Mouse (Mus musculus): ENCODE measurements around the gene Morn4.
A peak's percentile ranks its signal among the peaks of the same experiment; 100 is the strongest.

Morn4 gene

DNA sequence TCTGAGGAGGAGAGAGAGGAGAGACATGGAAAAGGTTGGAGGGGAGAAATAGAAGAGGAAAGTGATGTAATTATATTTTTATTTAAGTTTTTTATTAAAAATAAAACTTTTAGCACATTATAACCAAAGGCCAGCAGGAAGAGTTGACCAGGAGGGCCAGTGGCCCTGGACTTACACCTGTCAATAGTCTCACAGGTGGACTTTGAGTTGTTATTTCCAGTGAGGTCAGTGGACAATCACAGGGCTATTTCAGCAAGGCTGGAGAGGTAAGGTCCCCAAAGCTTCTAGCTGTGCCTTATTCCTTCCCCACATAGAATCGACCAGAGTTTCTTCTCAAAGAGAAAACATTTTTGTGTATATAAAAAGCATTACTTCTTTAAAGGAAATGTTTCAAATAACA is 35.9 kb downstream of the Morn4 start:
- DNase-seq (ENCODE audit: extremely low spot score, low read depth, low spot score): no peak

DNA sequence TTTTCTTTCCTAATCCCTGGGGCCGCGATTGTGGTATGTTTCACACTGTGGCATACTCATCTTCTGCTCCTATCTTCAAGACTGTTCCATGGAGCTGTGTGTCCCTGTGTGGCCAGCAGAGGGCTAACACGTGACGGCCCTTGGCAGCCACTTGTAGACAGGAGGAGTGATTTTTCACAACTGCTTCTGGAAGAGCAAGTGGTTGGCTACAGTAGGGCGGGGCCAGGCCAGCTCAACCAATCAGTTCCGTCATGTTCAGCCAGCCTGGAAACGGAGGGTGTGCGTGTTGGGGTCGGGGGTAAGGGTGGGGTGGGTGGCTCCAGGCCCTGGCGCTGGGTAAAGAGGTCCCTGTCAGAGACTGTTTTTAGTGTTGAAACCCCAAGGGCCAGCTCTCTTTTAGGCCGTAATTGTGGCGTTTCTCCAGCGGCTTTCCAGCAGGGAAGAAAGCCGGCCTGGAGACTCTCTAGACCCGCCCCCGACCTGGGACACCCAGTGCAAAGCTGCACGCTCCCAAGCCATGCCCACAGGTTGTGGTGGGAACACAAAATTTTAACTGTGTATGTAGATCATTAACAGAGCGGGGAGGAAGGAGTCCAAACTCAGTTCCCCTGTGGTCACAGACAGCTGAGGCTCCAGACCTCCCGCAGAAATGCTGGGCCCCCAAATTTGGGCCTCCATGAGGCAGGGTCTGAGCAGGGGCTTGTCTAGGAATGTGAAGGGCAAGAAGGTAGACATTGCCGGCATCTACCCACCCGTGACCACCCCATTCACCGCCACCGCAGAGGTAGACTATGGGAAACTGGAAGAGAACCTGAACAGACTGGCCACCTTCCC is 40.7 kb downstream of the Morn4 start, which contains the start of gene Hoga1:
Gene Hoga1 (plus strand): TSS at position 342 of the 834 bp plus-strand sequence.
- DNase-seq (ENCODE audit: extremely low spot score, low read depth, low spot score): peak; percentile 35

DNA sequence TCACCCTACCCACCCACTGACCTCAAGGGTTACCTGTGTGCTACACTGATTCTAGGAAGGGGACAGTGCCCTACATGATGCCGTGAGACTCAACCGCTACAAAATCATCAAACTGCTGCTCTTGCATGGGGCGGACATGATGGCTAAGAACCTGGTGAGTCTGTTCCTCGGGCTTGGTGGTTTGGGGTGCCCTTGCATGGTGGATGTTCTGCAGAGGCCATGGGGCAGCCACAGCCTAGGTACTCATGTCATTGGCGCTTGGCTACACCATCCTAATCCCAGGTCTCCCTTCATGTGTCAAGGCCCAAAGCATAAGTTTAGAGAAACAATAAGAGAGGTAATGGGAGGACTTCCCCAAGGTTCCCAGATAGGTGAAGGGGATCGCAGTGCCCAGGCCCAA is 42.2 kb downstream of the Morn4 start:
- no peak for DNase-seq (ENCODE audit: extremely low spot score, low read depth, low spot score)

DNA sequence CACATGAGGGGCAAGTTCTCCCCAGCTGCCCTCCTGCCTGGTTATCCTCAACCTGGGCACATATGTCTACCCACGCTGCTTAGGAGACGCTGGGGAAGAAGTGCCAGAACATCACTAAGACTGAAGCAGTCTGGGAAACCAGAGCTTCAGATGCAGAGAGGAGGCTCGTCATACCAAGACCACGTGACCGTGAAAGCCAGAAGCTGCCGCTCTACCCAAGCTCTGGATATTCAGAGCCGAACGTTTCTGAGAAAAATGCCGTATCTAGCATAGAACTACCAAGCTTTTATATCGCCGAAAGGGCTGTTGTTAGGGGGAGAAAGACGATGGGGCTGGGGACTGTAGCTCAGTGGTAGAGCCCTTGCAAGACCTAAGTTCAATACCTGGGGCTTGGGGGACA is 47.8 kb downstream of the Morn4 start:
- no peak for DNase-seq (ENCODE audit: extremely low spot score, low read depth, low spot score)

DNA sequence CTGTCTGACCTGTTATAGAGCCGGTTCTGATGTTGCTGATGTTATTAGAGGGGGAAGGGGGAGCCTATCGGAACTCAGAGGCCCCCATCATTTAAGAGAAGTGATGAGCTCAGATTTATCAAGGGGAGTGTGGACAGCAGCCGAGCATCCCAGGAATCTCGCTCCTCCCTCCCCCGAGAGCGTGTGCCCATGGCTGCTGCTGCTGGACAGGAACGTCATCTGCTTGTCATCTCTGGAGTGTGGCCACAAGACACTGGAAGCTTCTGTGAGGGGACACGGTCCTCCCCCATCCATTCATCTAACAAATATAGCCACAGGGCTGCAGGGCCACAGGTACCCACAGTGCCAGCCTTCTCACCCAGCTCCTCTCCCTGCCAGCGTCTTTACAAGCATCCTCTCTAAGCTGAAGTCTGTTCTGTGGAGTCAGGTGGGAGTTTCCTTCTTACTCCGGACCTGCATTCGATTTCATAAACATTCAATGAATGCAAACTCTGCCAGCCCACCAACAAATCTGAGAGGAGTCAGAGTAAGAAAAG is 48.9 kb downstream of the Morn4 start:
- DNase-seq (ENCODE audit: extremely low spot score, low read depth, low spot score): no peak

DNA sequence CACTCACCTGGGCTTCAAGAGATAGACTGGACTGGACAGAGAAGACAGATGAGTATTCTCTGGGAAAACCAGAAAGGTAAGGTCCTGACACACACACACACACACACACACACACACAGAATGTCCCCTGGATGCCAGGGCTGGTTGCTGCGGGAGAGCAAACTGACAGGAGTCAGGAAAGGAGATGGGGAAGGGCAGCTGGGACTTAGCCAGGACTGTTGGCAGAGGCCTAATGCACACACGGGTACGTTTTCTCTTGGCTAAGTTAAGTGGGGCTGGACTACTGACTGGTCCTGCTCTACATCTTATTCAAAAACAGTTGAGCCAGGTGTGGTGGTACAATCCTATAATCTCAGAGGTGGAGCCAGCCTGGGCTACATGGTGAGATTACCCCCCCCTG is 49.8 kb downstream of the Morn4 start:
- DNase-seq (ENCODE audit: extremely low spot score, low read depth, low spot score): no peak

DNA sequence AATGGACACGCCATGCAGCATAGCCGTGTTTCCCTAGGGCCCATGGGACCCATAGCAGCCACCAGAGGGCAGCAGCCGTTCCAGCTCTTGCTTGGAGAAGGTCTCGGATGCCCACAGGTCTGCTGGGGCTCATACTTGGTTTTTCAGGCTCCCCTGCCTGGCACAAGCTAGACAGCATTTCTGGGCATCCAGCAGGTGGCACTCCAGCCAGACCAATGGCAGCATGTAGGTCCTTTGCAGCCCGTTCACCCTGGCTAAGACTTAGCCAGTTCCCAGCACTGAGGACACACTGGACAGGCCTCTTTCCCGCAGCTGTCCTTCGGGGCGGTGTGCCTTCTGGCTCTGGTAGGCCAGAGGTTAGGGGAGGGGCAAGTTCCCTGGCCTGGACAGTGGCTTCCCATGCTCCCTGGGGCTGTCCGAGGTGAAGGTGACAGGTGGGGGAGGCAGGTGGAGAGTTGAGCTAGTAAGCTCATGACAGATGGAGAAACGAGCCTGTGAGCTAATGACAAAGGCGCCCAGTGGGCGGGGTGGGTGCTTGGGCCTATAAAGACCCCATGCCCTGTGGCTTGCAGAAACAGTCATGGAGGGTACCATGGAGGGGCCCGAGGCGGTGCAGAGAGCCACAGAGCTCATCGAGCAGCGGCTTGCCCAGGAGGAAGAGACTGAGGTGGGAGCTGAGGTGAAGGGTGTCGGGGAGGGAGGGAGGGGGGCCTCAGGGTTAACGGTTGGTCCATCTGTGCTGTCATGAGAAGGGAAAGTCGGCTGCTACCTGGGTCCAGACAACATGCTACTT is 50.5 kb downstream of the Morn4 start, which contains the start of gene Ankrd2:
Gene Ankrd2 (plus strand): TSS at position 545 of the 793 bp plus-strand sequence.
- peak; percentile 28 for DNase-seq (ENCODE audit: extremely low spot score, low read depth, low spot score)

DNA sequence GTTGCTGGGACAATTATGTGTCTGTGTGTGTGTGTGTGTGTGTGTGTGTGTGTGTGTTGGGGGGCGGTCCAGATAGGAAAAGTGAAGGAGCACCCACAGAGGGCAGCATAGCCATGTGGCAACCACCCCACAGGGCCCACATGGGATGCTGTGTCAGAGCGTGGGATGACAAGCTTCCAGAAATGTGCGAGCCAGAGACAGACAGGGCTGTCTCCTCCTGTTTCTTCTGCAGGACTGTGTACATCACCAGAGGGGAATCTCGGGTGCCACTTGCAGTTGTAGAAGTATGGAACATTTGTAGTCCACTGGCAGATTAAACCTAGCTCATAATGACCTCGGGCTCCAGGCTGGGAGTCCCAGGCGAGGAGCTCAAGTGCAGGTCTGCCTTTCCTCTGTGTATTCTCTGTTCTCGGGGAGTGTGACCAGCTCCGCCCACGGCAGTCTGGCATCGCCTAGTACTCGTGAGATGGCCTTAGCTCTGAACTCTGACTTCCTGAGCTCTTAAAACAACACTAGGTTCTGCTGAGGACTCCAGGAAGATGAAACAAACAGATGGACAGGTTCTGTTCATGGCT is 51.2 kb downstream of the Morn4 start:
- no peak for DNase-seq (ENCODE audit: extremely low spot score, low read depth, low spot score)

DNA sequence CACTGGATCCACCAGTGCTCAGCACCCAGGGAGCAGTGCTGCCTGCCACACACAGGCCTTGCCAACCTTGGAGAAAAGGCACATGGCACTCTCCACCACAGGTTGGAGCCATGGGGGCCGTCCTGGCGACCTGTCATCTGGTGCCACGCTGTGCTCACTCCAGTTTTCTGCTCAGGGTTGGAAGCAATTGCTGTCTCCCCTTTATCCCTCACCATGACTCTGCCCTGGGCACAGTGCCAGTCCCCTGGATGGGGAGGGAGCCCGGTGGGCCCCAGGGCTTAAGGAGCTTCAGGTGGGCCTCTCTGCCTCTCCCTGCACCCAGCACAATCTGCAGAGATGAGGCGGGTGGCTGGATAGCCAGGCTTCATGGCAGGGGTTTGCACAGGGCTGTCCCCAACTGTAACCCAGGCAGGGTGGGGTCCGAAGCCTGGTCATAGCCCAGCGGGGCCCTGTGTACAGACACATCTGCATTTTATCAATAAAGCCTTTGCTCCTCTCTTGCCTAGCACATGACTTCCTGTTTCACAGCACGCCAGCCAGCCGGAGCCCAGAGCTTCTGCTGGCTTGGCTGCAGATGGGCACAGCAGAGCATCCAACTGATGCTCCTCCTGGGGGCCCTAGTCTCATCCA is 51.9 kb downstream of the Morn4 start:
- no peak for DNase-seq (ENCODE audit: extremely low spot score, low read depth, low spot score)

DNA sequence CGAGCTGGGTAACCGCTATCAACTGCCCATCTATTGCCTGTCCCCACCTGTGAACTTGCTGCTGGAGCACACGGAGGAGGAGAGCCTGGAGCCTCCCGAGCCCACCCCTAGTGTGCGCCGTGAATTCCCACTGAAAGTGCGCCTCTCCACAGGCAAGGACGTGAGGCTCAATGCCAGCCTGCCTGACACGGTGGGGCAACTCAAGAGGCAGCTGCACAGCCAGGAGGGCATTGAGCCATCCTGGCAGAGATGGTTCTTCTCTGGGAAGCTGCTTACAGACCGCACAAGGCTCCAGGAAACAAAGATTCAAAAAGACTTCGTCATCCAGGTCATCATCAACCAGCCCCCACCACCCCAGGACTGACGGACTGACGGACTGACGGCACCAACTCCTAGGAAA is 52.5 kb downstream of the Morn4 start:
- DNase-seq (ENCODE audit: extremely low spot score, low read depth, low spot score): no peak

DNA sequence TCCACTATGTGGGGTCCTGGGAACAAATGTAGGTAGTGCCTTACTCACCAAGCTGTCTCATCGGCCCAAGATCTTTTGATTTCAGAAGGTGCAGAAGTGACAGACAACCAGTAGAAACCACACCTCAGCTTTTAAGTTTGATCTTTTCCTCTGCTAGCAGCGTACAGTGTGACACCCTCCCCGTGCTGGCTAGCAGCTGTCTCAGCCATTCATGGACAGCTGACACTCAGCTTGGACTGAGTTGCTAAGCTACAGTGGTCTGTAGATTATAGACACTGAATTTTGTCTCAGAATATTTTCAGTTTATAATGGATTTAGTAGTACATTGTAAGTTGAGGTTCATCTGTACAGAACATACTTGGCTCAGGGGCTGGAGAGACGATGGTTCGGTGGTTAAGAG is 55.0 kb downstream of the Morn4 start:
- DNase-seq (ENCODE audit: extremely low spot score, low read depth, low spot score): no peak

DNA sequence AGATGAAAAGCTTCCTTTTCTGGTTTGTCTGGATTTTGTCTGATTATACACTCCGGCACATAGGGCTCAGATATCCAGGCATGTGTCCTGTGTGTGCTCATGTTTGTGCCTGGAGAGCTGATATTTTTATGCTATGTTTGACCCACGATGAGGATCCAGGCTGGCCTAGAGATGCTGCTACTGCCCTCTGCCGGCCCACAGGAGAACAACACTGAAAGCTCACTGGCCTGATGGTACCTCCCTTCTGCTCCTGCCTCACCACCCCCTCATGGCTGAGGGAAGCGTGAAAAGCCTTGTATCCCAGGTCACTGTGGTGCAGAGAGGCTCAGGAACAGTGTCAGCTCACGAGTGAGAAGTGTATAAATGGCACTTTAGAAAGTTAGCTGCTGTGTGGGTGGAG is 60.0 kb downstream of the Morn4 start:
- peak; percentile 44 for DNase-seq (ENCODE audit: extremely low spot score, low read depth, low spot score)

All from hindlimb bud, embryonic 11.5 days (tissue).